Mouse (Mus musculus) hindbrain, embryonic 11.5 days (tissue): ENCODE measurements at regions not wholly inside any gene's neighbourhood (a gene's known extent, or its start where the extent isn't known, plus 50 kb on each side); places are given as distances from the start of the nearest gene placed in this dataset.
"Not testable (repeated sequence)": the region's sequence is repeated elsewhere in the genome, so short reads cannot be mapped to it uniquely, and the experiment has no call there.

Experiments
- ATAC-seq: fragments of 200-750 bp; cut with Nextera tagmentation; 2 replicates; pipeline ENCODE4 v1.8.0; 2017; ENCODE audit warnings: mild to moderate bottlenecking, moderate TSS enrichment, moderate library complexity; ENCODE audit not compliant: low FRiP score
- DNase-seq: peaks from one replicate; pipeline ENCODE4 v3.0.0-alpha.2; 2015; ENCODE audit warnings: low spot score
- H3K27ac ChIP-seq: fragments of 300-500 bp; sonication (generic); 2 replicates; pipeline ENCODE4 v1.5.1; 2014; ENCODE audit warnings: mild to moderate bottlenecking, low read depth, low read length
- H3K27me3 ChIP-seq: fragments of 300-500 bp; sonication (generic); 2 replicates; pipeline ENCODE4 v1.6.1; 2014; ENCODE audit warnings: mild to moderate bottlenecking, low read length, moderate library complexity, mixed read lengths; ENCODE audit not compliant: control insufficient read depth, insufficient read depth
- H3K36me3 ChIP-seq: fragments of 300-500 bp; sonication (generic); 2 replicates; pipeline ENCODE4 v1.6.1; 2014; ENCODE audit warnings: mild to moderate bottlenecking, low read length, moderate library complexity, mixed read lengths; ENCODE audit not compliant: control insufficient read depth, insufficient read depth
- H3K4me1 ChIP-seq: fragments of 300-500 bp; sonication (generic); replicated peaks from 2 replicates; pipeline ENCODE4 v1.6.1; 2014; ENCODE audit warnings: low read length, mixed read lengths; ENCODE audit not compliant: control insufficient read depth, insufficient read depth
- H3K4me2 ChIP-seq: fragments of 300-500 bp; sonication (generic); replicated peaks from 2 replicates; pipeline ENCODE4 v1.6.1; 2014; ENCODE audit warnings: mild to moderate bottlenecking, low read depth, low read length
- H3K4me3 ChIP-seq: fragments of 300-500 bp; sonication (generic); 2 replicates; pipeline ENCODE4 v1.5.1; 2014; ENCODE audit warnings: low read depth, low read length
- H3K9ac ChIP-seq: fragments of 300-500 bp; sonication (generic); 2 replicates; pipeline ENCODE4 v1.6.1; 2014; ENCODE audit warnings: low read depth, low read length
- H3K9me3 ChIP-seq: fragments of 300-500 bp; sonication (generic); 2 replicates; pipeline ENCODE4 v1.6.1; 2016; ENCODE audit warnings: low read length; ENCODE audit not compliant: control insufficient read depth
- WGBS: fragments of 180-500 bp; shearing (Covaris S2); extraction: QIAGEN DNeasy Blood & Tissue Kit; methylation state at CpG from one replicate; pipeline ENCODE4 v1.1.7; 2014; 5-methylcytosine and 5-hydroxymethylcytosine counted together

DNA sequence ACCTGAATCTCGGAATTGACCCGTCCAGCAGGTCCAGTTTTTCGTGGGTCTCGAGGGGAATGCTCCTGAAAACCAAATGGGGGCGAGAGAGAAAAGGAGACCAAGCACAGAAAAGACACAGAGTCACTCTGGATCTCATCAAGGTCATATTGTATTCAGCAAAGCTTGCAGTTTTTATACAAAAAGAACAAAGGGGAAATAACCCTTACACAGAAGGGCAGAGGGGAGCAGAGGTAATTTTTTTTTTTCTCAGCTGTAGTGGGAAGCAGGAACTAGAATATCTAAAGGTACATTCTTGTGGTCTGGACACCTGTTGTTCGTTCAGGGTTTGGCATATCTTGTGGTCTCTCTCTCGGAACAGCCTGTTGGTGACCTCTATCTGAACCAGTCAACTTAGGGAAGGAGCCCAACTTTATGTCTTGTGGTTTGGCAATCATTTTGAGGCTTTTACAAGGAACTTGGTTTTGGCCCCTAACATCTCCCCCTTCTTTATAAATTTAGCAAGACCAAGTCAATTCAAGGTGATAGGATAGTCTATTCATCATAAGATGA, 1645.9 kb upstream of the Cdh9 start:
- Histone ChIP-seq H3K4me1 (no peaks in the 10 kb centered on the region), H3K4me3 (no peak overlapping the region), H3K9me3 (no peaks in the 10 kb centered on the region), H3K9ac (no peak overlapping the region), H3K36me3 (no peaks in the 10 kb centered on the region), H3K4me2 (no peak overlapping the region), H3K27ac (no peak overlapping the region), H3K27me3 (no peaks in the 10 kb centered on the region)
- no peak for DNase-seq
- 86% methylated on average over 7 of the region's 7 CpGs for WGBS
- no peak for ATAC-seq

DNA sequence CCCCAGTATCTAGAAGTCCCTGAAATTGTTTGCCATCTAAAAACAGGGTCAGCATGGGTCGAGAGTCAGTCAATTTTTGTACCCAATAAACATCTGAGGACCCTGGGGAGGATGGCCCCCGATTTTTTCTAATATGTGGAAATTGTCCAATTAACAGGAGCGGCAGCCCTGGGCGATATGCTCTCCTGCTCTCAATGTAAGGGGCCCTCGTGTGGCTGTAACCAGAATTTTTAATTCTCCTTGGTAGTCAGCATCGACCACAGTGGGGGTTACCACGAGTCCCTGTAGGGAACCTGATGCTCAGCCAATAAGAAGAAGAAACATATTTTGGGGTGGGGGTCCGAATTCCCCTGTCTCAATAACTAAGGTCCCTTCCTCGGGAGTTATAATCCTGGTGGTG, 1639.9 kb upstream of the Cdh9 start:
- WGBS, result 85% methylated on average over 9 of the region's 9 CpGs
- H3K27ac ChIP-seq, H3K4me3 ChIP-seq, H3K4me2 ChIP-seq, DNase-seq, H3K9ac ChIP-seq, ATAC-seq, H3K27me3 ChIP-seq, H3K36me3 ChIP-seq, H3K9me3 ChIP-seq, H3K4me1 ChIP-seq: not testable (repeated sequence)

DNA sequence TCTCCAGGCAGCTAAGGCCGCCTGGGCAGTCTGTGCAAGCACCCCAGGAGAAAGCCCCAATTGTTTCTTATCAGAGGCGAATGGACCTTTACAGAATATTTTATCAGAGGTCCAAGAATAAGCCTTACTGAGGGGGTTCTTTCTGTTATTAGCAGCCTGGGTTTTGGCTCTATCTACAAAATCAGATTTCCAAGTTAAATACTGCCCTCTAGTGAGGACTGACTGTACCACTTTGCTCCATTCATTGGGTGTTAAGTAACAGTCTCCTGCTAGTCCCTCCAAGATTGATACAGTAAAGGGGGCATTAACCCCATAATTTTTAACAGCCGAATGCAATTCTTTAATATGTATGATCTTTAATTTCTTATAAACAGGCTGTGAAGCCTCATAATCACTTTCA, 1638.8 kb upstream of the Cdh9 start:
- not testable (repeated sequence) for ATAC-seq, H3K27me3 ChIP-seq, H3K4me2 ChIP-seq, H3K27ac ChIP-seq, H3K9ac ChIP-seq, H3K4me3 ChIP-seq, H3K36me3 ChIP-seq, DNase-seq, H3K4me1 ChIP-seq, H3K9me3 ChIP-seq
- 79% methylated on average over 3 of the region's 3 CpGs for WGBS

DNA sequence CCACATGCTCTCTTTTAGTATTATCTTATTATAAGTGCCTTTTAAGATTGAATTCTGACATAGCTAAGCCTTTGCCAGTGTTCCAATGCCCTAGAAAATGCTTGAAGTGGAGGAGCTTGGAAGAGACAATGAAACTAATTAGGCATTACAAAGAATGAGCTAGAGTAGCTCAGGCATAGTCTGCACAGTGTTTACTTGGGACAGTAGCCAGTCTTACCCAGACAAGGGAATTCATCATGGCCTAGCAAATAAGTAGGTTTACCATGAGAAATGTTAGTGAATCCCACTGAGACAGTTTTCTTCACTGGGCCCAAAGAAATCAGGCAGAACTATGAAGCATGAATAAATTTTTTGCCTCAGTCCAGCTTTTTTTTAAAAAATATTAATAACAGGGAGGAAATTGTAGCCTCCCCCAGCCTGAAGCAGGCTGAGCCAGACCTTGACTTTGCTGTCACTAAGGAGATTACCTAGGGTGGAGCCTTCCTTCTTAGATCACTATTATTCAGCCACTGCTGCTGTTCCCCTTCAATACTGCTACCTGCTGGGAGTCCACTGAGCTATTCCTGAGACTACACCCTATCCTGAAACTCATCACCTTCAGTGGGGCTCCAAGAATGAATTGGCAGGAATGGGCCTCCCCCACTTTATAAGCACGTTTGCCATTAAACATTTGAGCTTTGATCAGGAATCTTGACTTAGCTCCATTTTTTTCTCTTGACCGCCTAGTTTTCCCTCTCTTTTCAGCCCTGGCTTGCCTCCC, 1636.8 kb upstream of the Cdh9 start:
- Histone ChIP-seq H3K27me3 (no peaks in the 10 kb centered on the region), H3K4me1 (no peaks in the 10 kb centered on the region), H3K9ac (no peak overlapping the region), H3K27ac (no peak overlapping the region), H3K4me3 (no peak overlapping the region), H3K36me3 (no peaks in the 10 kb centered on the region), H3K4me2 (no peak overlapping the region), H3K9me3 (no peaks in the 10 kb centered on the region)
- WGBS, result 78% methylated on average over 2 of the region's 2 CpGs
- ATAC-seq (no peak), DNase-seq (no peak)

DNA sequence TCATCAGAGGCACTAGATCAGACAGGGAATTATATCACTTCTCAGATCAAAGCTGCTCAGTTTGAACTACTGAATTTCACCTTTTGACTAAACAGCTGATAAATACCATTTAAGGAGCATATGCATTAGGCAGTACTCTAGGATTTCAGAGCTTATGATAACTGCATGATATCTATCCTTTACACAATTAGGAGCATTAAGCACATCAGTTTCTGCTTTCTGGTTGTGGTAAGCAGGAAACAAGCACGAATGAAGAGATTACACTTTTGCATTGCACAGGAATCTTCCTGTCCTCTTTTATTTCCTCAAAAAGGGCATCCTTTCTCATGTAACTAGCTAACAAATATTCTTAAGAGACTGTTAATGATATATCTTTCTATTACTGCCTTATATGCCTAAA, 1631.2 kb upstream of the Cdh9 start:
- Histone ChIP-seq H3K27me3 (no peaks in the 10 kb centered on the region), H3K4me3 (no peak overlapping the region), H3K4me2 (no peak overlapping the region), H3K9ac (no peak overlapping the region), H3K9me3 (no peaks in the 10 kb centered on the region), H3K27ac (no peak overlapping the region), H3K36me3 (no peaks in the 10 kb centered on the region), H3K4me1 (no peaks in the 10 kb centered on the region)
- ATAC-seq (no peak), DNase-seq (no peak)
- WGBS, result 86% methylated on average over 1 of the region's 1 CpGs

DNA sequence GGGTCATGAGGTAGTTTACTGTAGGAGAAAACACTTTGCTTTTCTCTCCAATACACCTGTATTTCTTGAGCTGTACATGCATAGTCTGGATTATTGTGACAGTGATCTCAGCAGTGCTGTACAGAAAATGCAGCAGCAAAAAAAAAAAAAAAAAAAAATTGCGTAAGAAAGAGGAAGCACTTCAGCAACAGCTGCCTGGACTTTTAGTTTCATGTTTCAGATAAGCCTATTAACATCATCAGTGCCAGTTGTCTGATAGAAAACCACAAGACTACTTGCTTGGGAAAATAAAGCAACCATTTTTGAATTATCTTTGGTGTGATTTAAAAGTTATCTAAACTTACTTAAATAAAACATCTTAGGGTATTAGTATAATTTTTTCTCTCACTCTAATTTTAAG, 1626.4 kb upstream of the Cdh9 start:
- no peaks in the 10 kb centered on the region for H3K4me1 ChIP-seq
- no peak for ATAC-seq
- WGBS, result 87% methylated on average over 1 of the region's 1 CpGs
- H3K36me3 ChIP-seq, result no peaks in the 10 kb centered on the region
- no peaks in the 10 kb centered on the region for H3K27me3 ChIP-seq
- no peak overlapping the region for H3K9ac ChIP-seq
- no peak overlapping the region for H3K4me3 ChIP-seq
- H3K9me3 ChIP-seq, result no peaks in the 10 kb centered on the region
- DNase-seq, result no peak
- H3K27ac ChIP-seq, result no peak overlapping the region
- no peak overlapping the region for H3K4me2 ChIP-seq

DNA sequence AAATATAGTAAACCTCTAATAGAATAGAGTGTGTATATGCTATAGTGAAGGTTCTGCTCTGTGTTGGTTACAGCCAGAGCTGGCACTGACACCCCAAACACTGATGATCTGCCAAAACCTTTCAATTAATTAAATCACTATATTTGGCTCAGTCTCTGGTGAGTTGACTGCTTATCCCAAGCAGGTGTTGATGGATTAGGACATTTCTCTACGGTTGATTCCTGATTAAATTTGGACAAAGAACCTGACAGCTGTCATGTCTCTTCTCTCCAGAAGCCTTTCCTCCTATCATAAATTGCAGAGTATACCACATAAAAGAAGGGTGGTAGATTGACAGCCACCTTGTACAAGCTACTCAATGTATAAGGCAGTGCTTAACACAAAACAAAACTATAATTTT, 1608.4 kb upstream of the Cdh9 start:
- no peaks in the 10 kb centered on the region for H3K4me1 ChIP-seq
- H3K9me3 ChIP-seq, result no peaks in the 10 kb centered on the region
- DNase-seq (no peak), ATAC-seq (no peak)
- no peak overlapping the region for H3K4me3 ChIP-seq
- 63% methylated on average over 1 of the region's 1 CpGs for WGBS
- no peak overlapping the region for H3K27ac ChIP-seq
- no peaks in the 10 kb centered on the region for H3K36me3 ChIP-seq
- H3K4me2 ChIP-seq, result no peak overlapping the region
- no peaks in the 10 kb centered on the region for H3K27me3 ChIP-seq
- no peak overlapping the region for H3K9ac ChIP-seq

DNA sequence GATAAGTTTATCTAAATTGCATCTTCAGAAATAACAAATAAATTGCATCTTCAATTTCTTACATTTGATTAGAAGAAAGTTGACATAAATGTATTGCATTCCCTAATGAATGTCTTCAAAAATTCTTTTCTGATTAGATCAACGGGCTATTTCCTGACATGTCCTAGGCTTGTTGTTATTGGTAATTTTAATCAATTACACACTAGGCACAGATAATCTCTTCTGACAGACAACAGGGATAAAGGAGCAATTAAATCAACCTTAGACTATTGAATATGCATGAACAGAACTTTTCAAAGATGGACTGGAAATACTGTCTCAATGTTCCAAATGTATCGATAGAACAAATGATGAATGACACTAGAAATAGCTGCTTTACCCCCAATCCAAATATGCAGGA, 1579.8 kb upstream of the Cdh9 start:
- no peak overlapping the region for H3K4me2 ChIP-seq
- no peaks in the 10 kb centered on the region for H3K27me3 ChIP-seq
- no peak for DNase-seq
- ATAC-seq, result no peak
- no peak overlapping the region for H3K9ac ChIP-seq
- no peak overlapping the region for H3K27ac ChIP-seq
- no peak overlapping the region for H3K4me3 ChIP-seq
- H3K9me3 ChIP-seq, result no peaks in the 10 kb centered on the region
- no peaks in the 10 kb centered on the region for H3K36me3 ChIP-seq
- no peaks in the 10 kb centered on the region for H3K4me1 ChIP-seq
- WGBS, result 78% methylated on average over 2 of the region's 2 CpGs

DNA sequence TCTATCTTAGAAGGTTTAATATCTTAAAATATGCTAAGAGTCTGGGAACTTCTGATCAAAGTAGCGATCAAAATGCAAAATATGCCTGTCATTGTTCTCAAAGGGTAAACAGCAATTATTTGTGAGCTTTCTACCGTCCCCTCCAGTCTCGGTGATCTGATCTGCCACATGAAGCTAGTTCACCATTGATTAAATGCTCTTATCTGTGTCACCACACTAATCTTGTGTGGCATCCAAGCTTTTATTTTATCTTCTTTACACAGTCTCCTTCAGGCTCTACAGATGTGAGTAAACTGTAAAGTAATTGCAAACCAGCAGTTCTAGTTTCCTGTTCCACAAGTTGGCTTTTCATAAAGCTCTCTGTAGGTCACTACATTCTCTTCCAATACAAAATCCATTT, 1573.1 kb upstream of the Cdh9 start:
- Histone ChIP-seq H3K27me3 (no peaks in the 10 kb centered on the region), H3K9ac (no peak overlapping the region), H3K4me3 (no peak overlapping the region), H3K36me3 (no peaks in the 10 kb centered on the region), H3K9me3 (no peaks in the 10 kb centered on the region), H3K4me1 (no peaks in the 10 kb centered on the region), H3K4me2 (no peak overlapping the region), H3K27ac (no peak overlapping the region)
- WGBS, result 80% methylated on average over 3 of the region's 3 CpGs
- no peak for DNase-seq
- no peak for ATAC-seq
